Mouse (Mus musculus) thymus, postnatal 25 days (tissue): ENCODE data around the gene Mras.

ENCODE experiments used
- DNase-seq: peaks from one replicate; pipeline ENCODE4 v3.0.0; 2022

Gene Mras

GRCm38 (mm10) chr9:99437031-99437764 is at the start of gene Mras:
Mras (minus strand) TSS chr9:99437381.
- DNase-seq: no peak

GRCm38 (mm10) chr9:99485144-99485543 is 48.0 kb upstream of the Mras start:
- no peak for DNase-seq

- DNase-seq: no peak
Measured at GRCm38 (mm10) chr9:99484632-99485031, 47.5 kb upstream of the Mras start.

GRCm38 (mm10) chr9:99483191-99483590 is 46.0 kb upstream of the Mras start:
- DNase-seq: no peak

GRCm38 (mm10) chr9:99480764-99481163 is 43.6 kb upstream of the Mras start:
- no peak for DNase-seq

GRCm38 (mm10) chr9:99479181-99479711 is 42.1 kb upstream of the Mras start:
- peak; percentile 11 for DNase-seq

- DNase-seq: no peak
Measured at GRCm38 (mm10) chr9:99471334-99471733, 34.2 kb upstream of the Mras start.

- no peak for DNase-seq
Measured at GRCm38 (mm10) chr9:99470347-99471092, 33.3 kb upstream of the Mras start.

- DNase-seq: peak; percentile 18
Measured at GRCm38 (mm10) chr9:99469681-99470273, 32.6 kb upstream of the Mras start.

- DNase-seq: no peak
Measured at GRCm38 (mm10) chr9:99468572-99468971, 31.4 kb upstream of the Mras start.

- DNase-seq: no peak
Measured at GRCm38 (mm10) chr9:99464876-99465275, 27.7 kb upstream of the Mras start.

GRCm38 (mm10) chr9:99459730-99460129 is 22.5 kb upstream of the Mras start:
- no peak for DNase-seq

- peak; percentile 58 for DNase-seq
Measured at GRCm38 (mm10) chr9:99458529-99459208, 21.5 kb upstream of the Mras start.

- DNase-seq: no peak
Measured at GRCm38 (mm10) chr9:99454211-99454610, 17.0 kb upstream of the Mras start.

GRCm38 (mm10) chr9:99451161-99451560 is 14.0 kb upstream of the Mras start, which contains the start of gene Nme9:
Nme9 (plus strand) TSS chr9:99451475.
- no peak for DNase-seq

- peak; percentile 20 for DNase-seq
Measured at GRCm38 (mm10) chr9:99449886-99450647, 12.9 kb upstream of the Mras start.

- DNase-seq: no peak
Measured at GRCm38 (mm10) chr9:99447323-99447722, 10.1 kb upstream of the Mras start.

- no peak for DNase-seq
Measured at GRCm38 (mm10) chr9:99446259-99446658, 9.1 kb upstream of the Mras start.

GRCm38 (mm10) chr9:99444590-99445178 is 7.5 kb upstream of the Mras start:
- no peak for DNase-seq

GRCm38 (mm10) chr9:99441647-99442433 is 4.7 kb upstream of the Mras start:
- no peak for DNase-seq

GRCm38 (mm10) chr9:99440941-99441340 is 3.8 kb upstream of the Mras start:
- DNase-seq: no peak
